Mouse (Mus musculus) adrenal gland, postnatal 36 days (tissue): ENCODE measurements at regions not wholly inside any gene's neighbourhood (a gene's known extent, or its start where the extent isn't known, plus 50 kb on each side); places are given as distances from the start of the nearest gene placed in this dataset.
"Not testable (repeated sequence)": the region's sequence is repeated elsewhere in the genome, so short reads cannot be mapped to it uniquely, and the experiment has no call there.

ENCODE experiments used
- DNase-seq, 2 experiments: peaks; one replicate each; pipeline ENCODE4 v3.0.0; 2021; ENCODE audit warnings: mixed read lengths in 1 of 2

DNA sequence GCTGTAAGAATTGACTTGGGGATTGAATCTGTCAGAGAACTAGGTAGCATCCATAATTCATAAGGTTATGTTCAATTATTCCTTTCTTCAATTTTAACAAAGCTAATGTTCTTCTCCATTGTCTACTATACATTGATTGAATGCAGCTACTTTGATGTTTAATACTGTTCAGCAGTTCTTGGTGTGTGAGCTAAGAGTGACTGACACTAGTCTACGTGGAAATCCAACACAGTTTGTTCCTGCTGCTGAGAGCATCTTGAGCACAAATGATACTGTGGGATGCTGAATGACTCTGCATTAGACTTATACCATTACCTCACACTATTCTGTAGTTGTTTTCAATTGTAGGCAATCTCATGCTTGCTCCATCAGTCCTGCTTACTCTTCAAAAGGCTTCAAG, 249.4 kb upstream of the Akr1e1 start:
- no peak for DNase-seq

GRCm38 (mm10) chr13:4839481-4839880, 230.5 kb upstream of the Akr1e1 start:
- not testable (repeated sequence) for DNase-seq

GRCm38 (mm10) chr13:4826756-4827155, 217.8 kb upstream of the Akr1e1 start:
- DNase-seq = no peak

DNA sequence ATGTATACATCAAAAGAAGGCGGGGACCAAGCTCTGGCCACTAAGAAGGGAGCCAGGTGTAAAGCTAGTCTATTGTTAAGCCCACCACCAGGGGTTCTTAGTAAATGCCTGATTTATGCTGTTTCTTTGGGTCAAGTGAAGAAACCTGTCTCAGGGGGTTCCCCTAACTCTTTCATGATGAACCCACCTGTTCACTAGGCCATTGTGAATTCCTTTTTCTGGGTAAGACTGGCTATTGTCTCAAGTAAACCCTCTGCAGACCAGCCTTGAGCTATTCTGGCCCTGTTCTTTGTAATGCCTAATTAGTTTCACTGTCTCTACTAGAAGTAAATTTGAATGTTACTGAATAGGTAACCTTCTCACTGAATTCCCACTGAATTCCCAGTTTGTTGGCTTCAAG, 216.8 kb upstream of the Akr1e1 start:
- not testable (repeated sequence) for DNase-seq

DNA sequence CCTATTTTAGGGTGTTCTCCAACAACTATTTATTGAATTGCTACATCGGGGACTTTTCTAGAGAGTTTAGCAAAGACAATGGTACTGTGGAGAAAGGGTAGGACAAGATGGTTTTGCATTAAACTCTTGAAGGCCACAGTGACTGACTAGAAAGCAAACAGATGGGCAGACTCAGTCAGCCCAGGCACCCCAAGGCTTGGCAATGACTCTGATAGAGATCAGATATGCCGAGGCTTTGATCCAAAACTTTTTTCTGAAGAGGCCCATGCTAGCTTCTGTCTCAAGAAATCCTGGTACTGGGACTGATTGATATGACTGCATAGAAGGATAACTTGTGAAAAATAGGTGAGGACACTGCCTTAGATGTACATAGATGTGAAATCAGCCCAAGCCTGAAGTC, 197.9 kb upstream of the Akr1e1 start:
- DNase-seq = no peak

DNA sequence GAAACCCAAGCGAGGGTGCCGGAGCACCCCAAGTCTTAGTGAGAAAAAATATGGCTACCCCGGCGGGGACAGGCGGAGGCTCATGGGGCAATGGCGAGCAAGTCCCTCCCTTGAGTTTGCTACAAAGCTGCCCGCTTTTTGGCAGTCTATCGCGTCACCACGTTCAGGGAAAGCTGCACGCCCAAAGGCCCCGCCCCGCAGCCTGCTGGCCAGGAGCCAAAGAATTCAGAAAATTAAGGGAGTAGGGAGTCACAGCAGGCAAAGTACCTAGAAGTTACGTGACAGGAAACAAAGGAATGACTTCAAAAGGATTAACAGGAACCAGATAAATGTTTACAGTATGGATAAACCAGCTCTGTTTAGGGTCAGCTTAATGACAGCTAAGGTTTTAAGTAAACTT, 191.7 kb upstream of the Akr1e1 start:
- no peak for DNase-seq

- no peak for DNase-seq
Measured at GRCm38 (mm10) chr13:4791139-4791538, 182.2 kb upstream of the Akr1e1 start.

GRCm38 (mm10) chr13:4790414-4790813, 181.4 kb upstream of the Akr1e1 start:
- DNase-seq = no peak

GRCm38 (mm10) chr13:4783290-4783689, 174.3 kb upstream of the Akr1e1 start:
- DNase-seq = no peak

DNA sequence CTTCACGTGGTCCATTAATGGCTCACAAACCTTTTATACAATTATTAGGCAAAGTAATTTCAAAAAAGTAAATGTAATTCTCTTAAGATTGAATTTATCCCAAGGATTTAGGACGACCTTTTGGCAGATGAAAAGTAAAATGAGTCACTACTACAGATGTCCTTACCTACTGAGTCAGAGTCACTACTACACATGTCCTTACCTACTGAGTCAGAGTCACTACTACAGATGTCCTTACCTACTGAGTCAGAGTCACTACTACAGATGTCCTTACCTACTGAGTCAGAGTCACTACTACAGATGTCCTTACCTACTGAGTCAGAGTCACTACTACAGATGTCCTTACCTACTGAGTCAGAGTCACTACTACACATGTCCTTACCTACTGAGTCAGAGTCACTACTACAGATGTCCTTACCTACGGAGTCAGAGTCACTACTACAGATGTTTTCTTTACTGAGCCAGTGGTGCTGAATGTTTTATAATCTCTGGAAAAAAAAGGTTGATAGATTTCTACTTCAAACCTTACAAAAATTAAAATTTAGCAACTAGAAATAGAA, 169.4 kb upstream of the Akr1e1 start:
- DNase-seq = not testable (repeated sequence)

DNA sequence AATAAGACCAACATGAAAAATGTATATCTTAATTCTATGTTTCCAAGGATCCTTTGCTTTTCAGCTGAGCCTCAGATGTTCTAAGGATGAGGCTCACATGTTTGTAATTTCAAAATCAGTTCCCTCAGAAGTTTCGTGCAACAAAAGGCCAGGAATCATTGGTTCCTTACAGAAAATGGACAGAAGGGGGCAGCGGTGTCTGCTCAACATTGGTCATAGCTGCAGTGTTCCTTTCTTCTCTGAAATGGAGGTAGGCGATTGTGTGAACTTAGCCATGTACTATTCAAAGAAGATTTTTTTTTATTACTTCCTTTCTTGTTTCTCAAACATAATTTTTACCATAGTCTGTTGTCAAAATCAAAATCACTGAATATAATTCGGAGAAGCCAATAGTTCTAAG, 167.9 kb upstream of the Akr1e1 start:
- peak; percentile 57 to 74 for DNase-seq

DNA sequence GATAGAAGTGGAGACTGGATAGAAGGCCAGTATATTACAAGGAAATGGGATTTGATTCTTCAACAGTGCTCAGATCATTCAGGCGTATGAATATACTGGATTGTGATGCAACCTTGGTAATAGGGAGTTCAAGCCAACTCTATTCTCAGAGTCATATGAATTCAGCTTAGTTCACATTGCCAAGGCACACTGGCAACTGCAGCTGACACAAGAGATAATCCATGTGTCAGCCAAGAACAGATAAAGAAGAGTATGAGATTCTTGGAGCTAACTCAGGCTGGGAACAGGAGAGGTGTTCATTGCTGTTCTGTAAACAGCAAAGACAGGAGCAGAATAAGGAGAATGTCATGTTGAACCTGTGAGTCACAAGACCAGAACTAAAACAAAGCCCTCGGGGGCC, 163.3 kb upstream of the Akr1e1 start:
- no peak for DNase-seq

GRCm38 (mm10) chr13:4771120-4772075, 162.4 kb upstream of the Akr1e1 start:
- DNase-seq = peak; percentile 80 to 86

GRCm38 (mm10) chr13:4759965-4760364, 151.0 kb upstream of the Akr1e1 start:
- DNase-seq = no peak

- no peak for DNase-seq
Measured at GRCm38 (mm10) chr13:4756529-4756928, 147.6 kb upstream of the Akr1e1 start.

DNA sequence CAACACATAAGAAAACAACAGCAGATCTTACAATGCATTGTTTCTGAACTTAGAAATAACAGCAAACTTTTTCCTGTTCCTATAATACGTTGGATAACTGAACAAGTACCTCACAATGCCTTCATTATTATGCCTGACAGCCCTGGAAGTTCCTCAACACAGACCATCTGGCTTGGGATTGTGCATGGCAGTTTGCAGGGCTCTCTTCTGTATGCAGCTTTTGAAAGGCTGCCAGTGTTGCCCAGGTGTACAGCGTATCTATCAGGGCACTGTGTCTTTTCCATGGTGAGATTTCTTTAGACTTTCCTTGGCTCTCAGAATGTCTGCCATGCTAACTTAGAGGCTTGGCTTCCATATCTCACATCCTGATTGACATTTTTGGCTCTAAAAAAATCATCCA, 134.0 kb upstream of the Akr1e1 start:
- DNase-seq = no peak

DNA sequence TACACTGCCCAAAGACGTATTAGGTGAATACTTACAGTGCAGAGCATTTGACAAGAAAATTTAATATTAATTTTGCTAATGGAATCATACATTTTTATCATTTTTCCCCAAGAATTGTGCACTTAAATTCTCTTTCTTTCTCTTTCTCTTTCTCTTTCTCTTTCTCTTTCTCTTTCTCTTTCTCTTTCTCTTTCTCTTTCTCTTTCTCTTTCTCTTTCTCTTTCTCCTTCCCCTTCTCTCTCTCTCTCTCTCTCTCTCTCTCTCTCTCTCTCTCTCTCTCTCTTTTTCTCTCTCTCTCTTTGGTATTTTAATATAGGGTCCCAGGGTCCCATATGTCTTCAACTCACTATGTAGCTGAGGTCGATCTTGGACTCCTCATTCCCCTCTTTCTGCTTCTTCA, 107.3 kb upstream of the Akr1e1 start:
- not testable (repeated sequence) for DNase-seq

DNA sequence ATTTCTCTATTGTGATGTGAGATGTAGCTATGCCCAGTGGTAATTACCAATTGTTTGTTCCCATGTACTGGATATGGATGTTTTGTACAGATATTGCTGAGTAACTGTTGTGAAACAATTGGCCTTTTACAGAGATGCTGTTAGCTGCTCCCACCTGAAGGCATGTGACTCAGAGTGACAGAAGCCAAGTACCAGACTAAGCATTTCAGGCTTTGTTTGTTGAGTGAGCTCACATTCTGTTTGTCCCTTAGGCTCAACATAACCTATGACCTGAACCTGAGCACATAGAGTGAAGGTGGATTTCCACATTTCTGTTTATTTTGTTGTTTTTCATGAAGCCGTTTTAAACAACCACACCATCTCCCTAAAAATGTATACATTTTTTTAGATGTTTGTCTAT, 105.8 kb upstream of the Akr1e1 start:
- DNase-seq = no peak

GRCm38 (mm10) chr13:4712698-4713097, 103.7 kb upstream of the Akr1e1 start:
- no peak for DNase-seq

DNA sequence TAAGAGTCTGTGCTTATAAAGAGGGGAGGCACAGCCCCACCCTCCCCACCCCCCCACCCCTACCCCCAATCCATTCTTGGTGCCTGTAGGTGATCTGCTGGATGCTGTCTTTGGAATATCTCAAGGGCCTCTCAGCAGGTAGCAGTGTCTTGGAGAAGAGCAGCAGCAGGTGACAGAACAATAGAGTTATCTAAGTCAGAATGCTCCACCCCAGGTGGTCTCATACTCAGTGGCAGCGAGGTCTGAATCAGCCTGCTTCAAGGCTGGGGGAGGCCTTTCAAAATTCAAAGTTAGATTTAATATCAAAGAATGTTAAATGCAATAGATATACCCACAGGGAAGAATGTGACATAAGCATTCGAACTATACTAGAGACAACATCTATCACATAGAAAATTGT, 90.6 kb upstream of the Akr1e1 start:
- DNase-seq = not testable (repeated sequence)

- peak; percentile 42 to 63 for DNase-seq
Measured at GRCm38 (mm10) chr13:4666375-4667140, 57.6 kb upstream of the Akr1e1 start.

DNA sequence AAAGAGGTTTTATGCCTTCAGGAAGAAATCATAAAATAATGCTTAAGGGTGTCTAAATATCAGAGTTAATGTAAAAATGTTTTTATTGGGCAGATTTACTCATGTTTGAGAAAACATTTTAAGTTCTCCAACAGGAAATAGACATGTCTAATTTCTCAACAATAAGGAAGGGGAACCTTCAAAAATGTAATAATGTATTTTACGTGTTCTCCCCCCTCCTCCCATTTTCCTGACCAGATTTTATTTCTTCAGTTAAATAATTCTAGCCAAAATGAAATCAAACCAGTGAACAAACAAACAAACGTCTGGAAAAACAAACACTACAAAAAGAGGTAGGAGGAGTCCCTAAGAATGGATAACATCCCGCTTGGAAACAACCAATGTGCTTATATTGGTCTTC, 54.4 kb upstream of the Akr1e1 start:
- DNase-seq = no peak
